ENCODE assay signal across 26 mouse cellular contexts in genomic region chr19:48263750-48264149, GRCm38 (mm10). TPM values are rescaled to one million over a fixed set of nuclear protein-coding genes. Genes with fewer than 3 reads are reported as not detected.
DNase-seq lines count a peak whose midpoint lies in the region; ATAC-seq lines count a peak whose summit lies in the region.
"Had no signal": no experiment of that assay in that cellular context is flagged by ENCODE, and none has a peak within 500 bp of the region (broad histone marks: within the 10 kb centered on the region; RNA-seq: fewer than 3 reads in every experiment).

No protein-coding gene starts in this region.

- H3K9me3 ChIP-seq in hindbrain, embryonic 11.5 days (ENCODE audit: control insufficient read depth, low read length), result no peaks in the 10 kb centered on the region
- no peaks in the 10 kb centered on the region for H3K9me3 ChIP-seq in hindbrain, embryonic 14.5 days (ENCODE audit: control insufficient read depth, low read length)
- H3K9me3 ChIP-seq in neural tube, embryonic 12.5 days, result no peaks in the 10 kb centered on the region
- H3K9me3 ChIP-seq: embryonic facial prominence, embryonic 12.5 days; forebrain, embryonic 15.5 days; heart, embryonic 13.5 days; kidney, embryonic 15.5 days; limb, embryonic 12.5 days had no signal

- peak; percentile 34 for DNase-seq in hindbrain, embryonic 11.5 days (ENCODE audit: low spot score)
- no peak for DNase-seq in hindbrain, embryonic 14.5 days (ENCODE audit: low spot score)
- DNase-seq in neural tube, embryonic 10.5 days (ENCODE audit: extremely low spot score, low spot score), result no peak
- DNase-seq in embryo, embryonic 11 days, result peak; percentile 27
- no peak for DNase-seq in left cerebral cortex, adult 9 months (ENCODE audit: low spot score in 2 of 2)
- DNase-seq in thymus, postnatal 36 days, result no peak
- DNase-seq: adrenal gland, postnatal 14 days; cerebellum, adult 11-12 months; cerebellum, adult 9-11 months; gastrocnemius, adult 2 months; gastrocnemius, postnatal 36 days; heart, adult 2 months; heart, postnatal 10 days; kidney, adult 18-20 months; kidney, postnatal 25 days; lung, embryonic 14.5 days; lung, postnatal 14 days; thymus, postnatal 14 days had no signal

- H3K36me3 ChIP-seq in hindbrain, embryonic 11.5 days (ENCODE audit: control insufficient read depth, insufficient read depth, low read length), result no peaks in the 10 kb centered on the region
- no peaks in the 10 kb centered on the region for H3K36me3 ChIP-seq in hindbrain, embryonic 14.5 days (replicated peaks; ENCODE audit: control insufficient read depth, insufficient read depth)
- no peaks in the 10 kb centered on the region for H3K36me3 ChIP-seq in neural tube, embryonic 12.5 days
- H3K36me3 ChIP-seq: embryonic facial prominence, embryonic 12.5 days; forebrain, embryonic 15.5 days; heart, embryonic 13.5 days; kidney, embryonic 15.5 days; limb, embryonic 12.5 days; liver, embryonic 15.5 days had no signal

- no peak overlapping the region for H3K27ac ChIP-seq in hindbrain, embryonic 11.5 days (ENCODE audit: low read depth, low read length)
- no peak overlapping the region for H3K27ac ChIP-seq in hindbrain, embryonic 14.5 days
- H3K27ac ChIP-seq in neural tube, embryonic 12.5 days, result no peak overlapping the region
- H3K27ac ChIP-seq: embryonic facial prominence, embryonic 12.5 days; forebrain, embryonic 15.5 days; gastrocnemius, adult 2 months; heart, adult 2 months; heart, embryonic 13.5 days; kidney, embryonic 15.5 days; limb, embryonic 12.5 days; liver, embryonic 15.5 days had no signal

- no peaks in the 10 kb centered on the region for H3K4me1 ChIP-seq in hindbrain, embryonic 11.5 days (replicated peaks; ENCODE audit: control insufficient read depth, insufficient read depth, low read length)
- H3K4me1 ChIP-seq in hindbrain, embryonic 14.5 days (replicated peaks; ENCODE audit: control insufficient read depth, insufficient read depth, low read length), result no peaks in the 10 kb centered on the region
- H3K4me1 ChIP-seq in neural tube, embryonic 12.5 days, result no peaks in the 10 kb centered on the region
- H3K4me1 ChIP-seq: embryonic facial prominence, embryonic 12.5 days; forebrain, embryonic 15.5 days; heart, embryonic 13.5 days; kidney, embryonic 15.5 days; limb, embryonic 12.5 days; liver, embryonic 15.5 days had no signal

- no peak overlapping the region for H3K4me3 ChIP-seq in hindbrain, embryonic 11.5 days (ENCODE audit: low read depth, low read length)
- H3K4me3 ChIP-seq in hindbrain, embryonic 14.5 days (replicated peaks; ENCODE audit: low read length), result no peak overlapping the region
- H3K4me3 ChIP-seq in neural tube, embryonic 12.5 days, result no peak overlapping the region
- H3K4me3 ChIP-seq: embryonic facial prominence, embryonic 12.5 days; forebrain, embryonic 15.5 days; gastrocnemius, adult 2 months; heart, adult 2 months; heart, embryonic 13.5 days; kidney, embryonic 15.5 days; limb, embryonic 12.5 days; liver, embryonic 15.5 days had no signal

- H3K9ac ChIP-seq in hindbrain, embryonic 11.5 days (ENCODE audit: low read depth, low read length), result no peak overlapping the region
- no peak overlapping the region for H3K9ac ChIP-seq in hindbrain, embryonic 14.5 days
- no peak overlapping the region for H3K9ac ChIP-seq in neural tube, embryonic 12.5 days
- H3K9ac ChIP-seq: embryonic facial prominence, embryonic 12.5 days; forebrain, embryonic 15.5 days; heart, embryonic 13.5 days; kidney, embryonic 15.5 days; limb, embryonic 12.5 days; liver, embryonic 15.5 days; lung, embryonic 14.5 days had no signal

- WGBS in hindbrain, embryonic 11.5 days, result 48% methylated on average over 5 of the region's 5 CpGs
- WGBS in hindbrain, embryonic 14.5 days, result 17% methylated on average over 5 of the region's 5 CpGs
- 46% methylated on average over 5 of the region's 5 CpGs for WGBS in neural tube, embryonic 12.5 days

- no peaks in the 10 kb centered on the region for H3K27me3 ChIP-seq in hindbrain, embryonic 11.5 days (ENCODE audit: control insufficient read depth, insufficient read depth, low read length)
- no peaks in the 10 kb centered on the region for H3K27me3 ChIP-seq in hindbrain, embryonic 14.5 days (ENCODE audit: control insufficient read depth, insufficient read depth, low read length)
- no peaks in the 10 kb centered on the region for H3K27me3 ChIP-seq in neural tube, embryonic 12.5 days (replicated peaks)
- H3K27me3 ChIP-seq: embryonic facial prominence, embryonic 12.5 days; forebrain, embryonic 15.5 days; heart, embryonic 13.5 days; kidney, embryonic 15.5 days; limb, embryonic 12.5 days; liver, embryonic 15.5 days; Patski had no signal

- ATAC-seq in hindbrain, embryonic 11.5 days (ENCODE audit: low FRiP score), result 0 out of 2 replicates have a peak, but pooled peaks have one; percentile 49
- ATAC-seq in hindbrain, embryonic 14.5 days (ENCODE audit: low FRiP score), result no peak
- ATAC-seq in neural tube, embryonic 12.5 days (ENCODE audit: low FRiP score, low read depth), result 0 out of 2 replicates have a peak, but pooled peaks have one; percentile 25
- ATAC-seq: forebrain, embryonic 15.5 days; Patski had no signal

- H3K4me2 ChIP-seq in hindbrain, embryonic 11.5 days (replicated peaks; ENCODE audit: low read depth, low read length), result no peak overlapping the region
- no peak overlapping the region for H3K4me2 ChIP-seq in hindbrain, embryonic 14.5 days (replicated peaks)
- no peak overlapping the region for H3K4me2 ChIP-seq in neural tube, embryonic 12.5 days (replicated peaks)
- H3K4me2 ChIP-seq: embryonic facial prominence, embryonic 12.5 days; forebrain, embryonic 15.5 days; heart, embryonic 13.5 days; kidney, embryonic 15.5 days; limb, embryonic 12.5 days; liver, embryonic 15.5 days; lung, embryonic 14.5 days had no signal

RNA-seq across cellular contexts. Expression of gene Sorcs3, which starts 57.9 kb away (rescaled TPM):
- polyA plus RNA-seq in hindbrain, embryonic 11.5 days (2014; fragmentation: Nextera tagmentation; extraction: Ambion mirVana), result 4.3 and 4.8 TPM in 2 replicates
- polyA plus RNA-seq in hindbrain, embryonic 14.5 days (2014; fragmentation: Nextera tagmentation; extraction: Ambion mirVana), result 16.9 and 20.2 TPM in 2 replicates
- polyA plus RNA-seq in neural tube, embryonic 12.5 days (2016; fragmentation: Nextera tagmentation; extraction: Ambion mirVana), result 9.3 and 11.1 TPM in 2 replicates
- polyA plus RNA-seq: heart, adult 2 months had no signal

Comparison
In these comparisons a context has a peak if more than half of its experiments do, and no peak if none do; other contexts are left out.
1. DNase-seq: peak in hindbrain, embryonic 11.5 days (single experiment) and embryo, embryonic 11 days (single experiment); none in hindbrain, embryonic 14.5 days (single experiment), neural tube, embryonic 10.5 days (single experiment), left cerebral cortex, adult 9 months (0 of 2) and thymus, postnatal 36 days (0 of 2).